Mouse (Mus musculus) E14TG2a.4 (cell line): ENCODE results near the gene Trappc4.

ENCODE experiments used
- CTCF ChIP-seq: conservative IDR thresholded peaks from 2 replicates; pipeline ENCODE4 v1.5.1; 2014; ENCODE audit warnings: low read length
- NANOG ChIP-seq: IDR thresholded peaks from 2 replicates; pipeline ENCODE4 v1.6.1; 2014; ENCODE audit warnings: borderline replicate concordance, low read length, mixed read lengths
- POU5F1 ChIP-seq: IDR thresholded peaks from 2 replicates; pipeline ENCODE4 v1.6.1; 2014; ENCODE audit warnings: low read length, borderline replicate concordance

DNA sequence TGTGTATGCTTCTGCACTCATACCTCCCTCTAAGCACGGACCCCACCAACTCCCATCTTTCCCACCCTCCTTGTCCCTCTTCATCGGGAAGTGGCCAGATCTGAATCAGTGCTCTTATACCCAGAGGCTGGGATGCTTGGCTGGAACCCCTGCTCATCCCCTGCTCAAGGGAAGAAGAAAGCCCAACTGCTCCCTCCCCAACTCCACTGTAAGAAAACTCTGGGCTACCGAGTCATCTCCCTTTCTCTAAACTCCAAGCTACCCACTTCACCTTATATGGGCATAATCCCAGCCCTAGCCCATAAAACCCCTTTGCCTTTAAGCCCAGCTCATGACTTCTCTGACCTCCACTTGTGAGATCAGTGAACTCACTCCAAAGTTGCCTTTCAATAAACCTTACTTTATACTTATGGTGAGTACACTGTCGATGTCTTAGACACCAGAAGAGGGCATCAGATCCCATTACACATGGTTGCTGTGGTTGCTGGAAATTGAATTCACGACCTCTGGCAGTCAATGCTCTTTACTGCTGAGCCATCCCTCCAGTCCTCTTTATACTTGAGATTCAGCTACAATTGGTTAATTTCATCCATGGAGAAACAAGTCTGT, 25.3 kb upstream of the Trappc4 start:
- TF ChIP-seq CTCF (no peak), POU5F1 (no peak), NANOG (no peak)
